8 mouse cellular contexts compared by ENCODE assay signal in the genomic region with DNA sequence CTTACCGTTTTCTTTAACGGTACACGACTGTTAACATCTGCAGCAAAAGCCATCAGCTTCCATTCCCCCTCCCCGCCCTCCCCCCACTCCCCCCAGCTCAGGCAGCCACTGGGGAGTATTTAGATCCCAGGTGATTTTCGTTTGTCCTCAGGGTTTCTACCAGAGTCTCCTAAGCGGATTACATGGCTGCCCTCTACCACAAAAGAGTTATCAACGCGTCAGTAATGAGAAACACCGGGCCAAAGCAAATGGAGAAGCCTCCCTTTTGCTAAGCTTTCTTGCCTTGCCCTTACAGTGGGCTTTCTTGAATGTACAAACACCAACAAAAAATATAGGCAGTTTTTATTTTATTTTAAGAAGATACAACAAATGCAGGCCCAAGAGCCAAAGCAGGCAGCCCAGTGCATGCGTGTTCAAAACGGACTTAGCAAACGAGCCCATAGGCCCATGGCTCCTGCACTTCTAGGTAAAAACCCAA. TPM values are rescaled to one million over a fixed set of nuclear protein-coding genes. Genes with fewer than 3 reads are reported as not detected.
DNase-seq lines count a peak whose midpoint lies in the region; ATAC-seq and TF ChIP-seq lines count a peak whose summit lies in the region.

No protein-coding gene starts in this region.

- no peak for DNase-seq in lung, adult 2 months
- no peak for DNase-seq in lung, adult 18-20 months
- peak; percentile 45 for DNase-seq in limb, embryonic 10.5 days (ENCODE audit: low spot score)
- DNase-seq in yolk sac, embryonic 10.5 days (ENCODE audit: low spot score) = no peak
- no peak for DNase-seq in spleen, postnatal 36 days (ENCODE audit: low spot score in 2 of 2)
- no peak for DNase-seq in gastrocnemius, adult 18-20 months (ENCODE audit: low spot score)

- peaks cover 5% of the 10 kb centered on the region; the same call in 1 of the 2 replicates for H3K4me1 ChIP-seq in lung, adult 2 months (ENCODE audit: control insufficient read depth, insufficient read depth, low read length)
- H3K4me1 ChIP-seq in embryonic facial prominence, embryonic 15.5 days = peaks cover 18% of the 10 kb centered on the region
- peaks cover 16% of the 10 kb centered on the region for H3K4me1 ChIP-seq in limb, embryonic 10.5 days
- H3K4me1 ChIP-seq in olfactory bulb, adult 2 months (ENCODE audit: control insufficient read depth, insufficient read depth, low read length) = peaks cover 9% of the 10 kb centered on the region

- H3K9me3 ChIP-seq in embryonic facial prominence, embryonic 15.5 days (replicated peaks) = no peaks in the 10 kb centered on the region
- H3K9me3 ChIP-seq in limb, embryonic 10.5 days (replicated peaks) = no peaks in the 10 kb centered on the region

- no peaks in the 10 kb centered on the region for H3K27me3 ChIP-seq in embryonic facial prominence, embryonic 15.5 days
- H3K27me3 ChIP-seq in limb, embryonic 10.5 days (ENCODE audit: low read depth, poor library complexity, severe bottlenecking) = no peaks in the 10 kb centered on the region

- H3K4me3 ChIP-seq in lung, adult 2 months (replicated peaks; ENCODE audit: extremely low read depth, low read depth, low read length) = peak overlapping the region; percentile 68
- H3K4me3 ChIP-seq in embryonic facial prominence, embryonic 15.5 days (replicated peaks) = peak overlapping the region; percentile 91
- peak overlapping the region; percentile 92 for H3K4me3 ChIP-seq in limb, embryonic 10.5 days
- H3K4me3 ChIP-seq in olfactory bulb, adult 2 months (ENCODE audit: insufficient read depth, low read depth, low read length) = peak overlapping the region; percentile 65

- no peak for TF ChIP-seq POLR2A in lung, adult 2 months (IDR thresholded peaks at IDR 0.05; ENCODE audit: borderline replicate concordance, extremely low read depth, low read depth, low read length)
- no peak for TF ChIP-seq POLR2A in olfactory bulb, adult 2 months (IDR thresholded peaks at IDR 0.05; ENCODE audit: insufficient read depth, low read depth, low read length)

- no peak for TF ChIP-seq CTCF in lung, adult 2 months (IDR thresholded peaks at IDR 0.05; ENCODE audit: insufficient read depth, low read length)
- no peak for TF ChIP-seq CTCF in olfactory bulb, adult 2 months (IDR thresholded peaks at IDR 0.05; ENCODE audit: insufficient read depth, low read depth, low read length)

- H3K4me2 ChIP-seq in embryonic facial prominence, embryonic 15.5 days (replicated peaks) = peak overlapping the region; percentile 78

- ATAC-seq in embryonic facial prominence, embryonic 15.5 days (ENCODE audit: insufficient number of reproducible peaks, low FRiP score, low TSS enrichment, low read depth) = peak; percentile 44; the same call in 1 of the 2 replicates

- 30% methylated on average over 12 of the region's 12 CpGs for WGBS in lung, adult 2 months
- 10% methylated on average over 12 of the region's 12 CpGs for WGBS in embryonic facial prominence, embryonic 15.5 days
- 27% methylated on average over 12 of the region's 12 CpGs for WGBS in limb, embryonic 10.5 days
- WGBS in olfactory bulb, adult 2 months = 2% methylated on average over 12 of the region's 12 CpGs

- H3K36me3 ChIP-seq in embryonic facial prominence, embryonic 15.5 days = peaks cover 14% of the 10 kb centered on the region
- H3K36me3 ChIP-seq in limb, embryonic 10.5 days = peaks cover 17% of the 10 kb centered on the region

- H3K27ac ChIP-seq in embryonic facial prominence, embryonic 15.5 days (replicated peaks) = peak overlapping the region; percentile 89
- peak overlapping the region; percentile 88 for H3K27ac ChIP-seq in limb, embryonic 10.5 days
- peak overlapping the region; percentile 64 for H3K27ac ChIP-seq in olfactory bulb, adult 2 months (ENCODE audit: insufficient read depth, low read depth, low read length)

- H3K9ac ChIP-seq in embryonic facial prominence, embryonic 15.5 days = peak overlapping the region; percentile 37

RNA-seq across cellular contexts. Expression of a gene that starts 0.6 kb away (rescaled TPM):
- 19.6 and 31.7 TPM in 2 replicates for polyA plus RNA-seq in lung, adult 2 months (2012; rRNA removed)
- polyA plus RNA-seq in embryonic facial prominence, embryonic 15.5 days (2015; fragmentation: Nextera tagmentation; extraction: Ambion mirVana) = 110 and 116 TPM in 2 replicates
- 84.0 and 87.3 TPM in 2 replicates for polyA plus RNA-seq in limb, embryonic 10.5 days (2016; fragmentation: Nextera tagmentation; extraction: Ambion mirVana)
- not detected in 2 replicates for polyA plus RNA-seq in olfactory bulb, adult 2 months (2012; ENCODE audit: insufficient read depth, insufficient read length, low replicate concordance, missing spikeins)
- 10 to 100 TPM; 46.6 to 50.5 TPM for total RNA-seq in gastrocnemius, adult 18-20 months (2021)

RNA-seq across cellular contexts. Expression of a gene that starts 50.3 kb away (rescaled TPM):
- polyA plus RNA-seq in lung, adult 2 months (2012; rRNA removed) = 3.7 and 6.1 TPM in 2 replicates
- polyA plus RNA-seq in embryonic facial prominence, embryonic 15.5 days (2015; fragmentation: Nextera tagmentation; extraction: Ambion mirVana) = 13.6 and 13.9 TPM in 2 replicates
- 6.8 TPM in 2 replicates for polyA plus RNA-seq in limb, embryonic 10.5 days (2016; fragmentation: Nextera tagmentation; extraction: Ambion mirVana)
- polyA plus RNA-seq in olfactory bulb, adult 2 months (2012; ENCODE audit: insufficient read depth, insufficient read length, low replicate concordance, missing spikeins) = 48.1 TPM in 1 of 2 replicates, not detected in the other
- 1 to 10 TPM; 7.1 to 7.7 TPM for total RNA-seq in gastrocnemius, adult 18-20 months (2021)

RNA-seq across cellular contexts. Expression of a gene that starts 53.4 kb away (rescaled TPM):
- 400 and 437 TPM in 2 replicates for polyA plus RNA-seq in lung, adult 2 months (2012; rRNA removed)
- 1,249 and 1,332 TPM in 2 replicates for polyA plus RNA-seq in embryonic facial prominence, embryonic 15.5 days (2015; fragmentation: Nextera tagmentation; extraction: Ambion mirVana)
- 3,221 and 3,431 TPM in 2 replicates for polyA plus RNA-seq in limb, embryonic 10.5 days (2016; fragmentation: Nextera tagmentation; extraction: Ambion mirVana)
- polyA plus RNA-seq in olfactory bulb, adult 2 months (2012; ENCODE audit: insufficient read depth, insufficient read length, low replicate concordance, missing spikeins) = not detected in 2 replicates
- 10 to 100 TPM; 56.4 to 59.8 TPM for total RNA-seq in gastrocnemius, adult 18-20 months (2021)
